Mouse (Mus musculus): ENCODE data around the gene Qpctl.

DNA sequence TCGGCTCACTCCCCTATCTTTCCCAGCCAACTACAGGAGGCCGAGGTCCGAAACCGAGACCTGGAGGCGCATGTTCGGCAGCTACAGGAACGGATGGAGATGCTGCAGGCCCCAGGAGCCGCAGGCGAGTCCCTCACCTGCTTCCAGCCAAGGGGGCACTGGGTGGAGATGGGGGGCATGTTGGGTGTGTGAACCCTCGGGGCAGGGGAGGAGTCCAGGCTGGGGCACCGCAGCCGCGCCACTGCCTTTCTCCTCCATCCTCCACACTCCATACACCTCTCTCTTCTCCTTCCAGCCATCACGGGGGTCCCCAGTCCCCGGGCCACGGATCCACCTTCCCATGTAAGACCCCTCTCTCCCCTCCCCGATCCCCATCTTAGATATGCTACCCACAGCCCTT lies 57.2 kb downstream of the Qpctl start:
- TF ChIP-seq GATA1 (IDR thresholded peaks at IDR 0.05; ENCODE audit: borderline replicate concordance, low read length) (no peak), FLI1 (IDR thresholded peaks at IDR 0.05; ENCODE audit: low read length) (no peak)
